Mouse (Mus musculus): ENCODE results near the gene Top1. TPM values are rescaled to one million over a fixed set of nuclear protein-coding genes. Genes with fewer than 3 reads are reported as not detected.

Top1 gene
- total RNA-seq, 2 experiments from 2014 or later: 79.6 to 97.2 TPM

Small RNAs within 50 kb of the gene (microRNA-seq; reads per million reads assigned to microRNA genes)
- gene Gm23968: not detected

Other genes with a start within 250 kb of the Top1 start
- 10 to 100 TPM; 51.7 to 62.2 TPM for gene Plcg1, start 85.4 kb downstream of the Top1 start, total RNA-seq (2021)
- gene Zhx3, start 227.1 kb downstream of the Top1 start, total RNA-seq (2021): 100 to 1,000 TPM in 1 of 2 experiments, 10 to 100 TPM in 1; 60.4 to 116 TPM
- gene Lpin3, start 234.8 kb downstream of the Top1 start, total RNA-seq (2021): 10 to 100 TPM; 22.9 to 71.7 TPM

Data from adrenal gland, postnatal 36 days (tissue).